Mouse (Mus musculus): ENCODE results near the gene Ubxn7. TPM values are rescaled to one million over a fixed set of nuclear protein-coding genes. Genes with fewer than 3 reads are reported as not detected.
A peak's percentile ranks its signal among the peaks of the same experiment; 100 is the strongest.

The Ubxn7 gene
- total RNA-seq, 2 experiments from 2014 or later, result 22.9 to 24.0 TPM

DNA sequence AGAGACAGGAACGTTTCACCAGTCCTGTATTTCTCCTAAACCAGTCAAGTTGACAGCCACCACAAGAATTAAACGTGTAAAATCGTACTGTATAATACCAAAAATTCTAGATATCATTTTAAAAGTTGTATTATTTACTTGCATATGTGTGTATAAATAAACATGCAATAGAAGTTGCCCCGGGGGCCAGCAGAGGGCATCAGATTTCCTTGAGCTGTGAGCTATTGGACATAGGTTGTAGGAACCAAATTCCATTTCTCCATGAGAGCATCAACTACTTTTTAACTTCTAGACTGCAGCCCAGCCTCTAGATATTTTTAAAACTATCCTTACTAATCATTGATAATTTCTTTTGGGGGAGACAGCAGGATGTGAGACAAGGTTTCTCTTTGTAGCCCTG, 39.3 kb downstream of the Ubxn7 start:
- DNase-seq (ENCODE audit: low spot score), result no peak
- intact Hi-C loops (cut with DNase I), result loop anchor here (5.0 kb wide), 1 partner anchor 86 kb away; no protein-coding TSS in a partner anchor

- DNase-seq (ENCODE audit: low spot score), result no peak
- intact Hi-C loops (cut with DNase I), result no loop called here
Measured at GRCm38 (mm10) chr16:32379575-32379974, 47.5 kb downstream of the Ubxn7 start.

GRCm38 (mm10) chr16:32382901-32383300, 50.8 kb downstream of the Ubxn7 start:
- no peak for DNase-seq (ENCODE audit: low spot score)
- intact Hi-C loops (cut with DNase I), result no loop called here

DNA sequence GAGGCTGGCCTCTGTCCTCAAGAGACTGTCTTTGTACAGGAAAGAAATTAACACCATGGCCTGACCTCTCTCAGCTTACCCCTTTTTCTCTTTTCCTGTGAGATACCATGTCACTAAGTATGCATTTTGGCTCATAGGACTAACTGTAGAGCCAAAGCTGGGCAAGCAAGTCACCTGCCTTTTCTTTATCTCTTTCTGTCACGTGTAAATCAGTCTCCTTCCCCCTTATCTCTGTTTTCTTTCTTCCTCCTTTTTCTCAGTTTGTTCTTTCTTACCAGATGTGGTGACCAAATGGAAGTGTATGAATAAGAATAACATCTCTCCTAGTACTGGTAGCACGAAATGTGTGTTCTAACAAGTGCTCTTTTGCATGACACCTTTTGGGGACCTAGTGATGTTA, 52.8 kb downstream of the Ubxn7 start:
- intact Hi-C loops (cut with DNase I), result no loop called here
- DNase-seq (ENCODE audit: low spot score), result no peak

DNA sequence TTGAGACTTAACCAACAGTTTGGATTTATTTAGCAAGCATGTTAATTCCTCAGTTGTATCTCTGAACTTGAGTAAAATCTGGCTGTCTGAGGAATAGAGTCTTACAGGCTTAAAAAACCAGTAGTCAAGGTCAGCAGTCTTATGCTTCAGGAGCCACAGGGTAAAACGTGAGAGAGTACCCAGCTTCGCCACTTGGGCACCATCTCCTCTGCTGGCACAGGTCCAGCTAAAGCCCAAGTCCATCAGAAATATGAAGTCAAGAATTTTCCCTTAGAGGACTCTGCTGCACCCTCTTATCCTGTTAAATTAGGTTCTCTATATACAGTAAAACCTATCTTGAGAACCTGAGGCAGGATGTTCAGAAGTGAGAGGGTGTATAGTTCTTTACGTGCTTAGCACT, 54.8 kb downstream of the Ubxn7 start:
- intact Hi-C loops (cut with DNase I), result no loop called here
- DNase-seq (ENCODE audit: low spot score), result no peak

DNA sequence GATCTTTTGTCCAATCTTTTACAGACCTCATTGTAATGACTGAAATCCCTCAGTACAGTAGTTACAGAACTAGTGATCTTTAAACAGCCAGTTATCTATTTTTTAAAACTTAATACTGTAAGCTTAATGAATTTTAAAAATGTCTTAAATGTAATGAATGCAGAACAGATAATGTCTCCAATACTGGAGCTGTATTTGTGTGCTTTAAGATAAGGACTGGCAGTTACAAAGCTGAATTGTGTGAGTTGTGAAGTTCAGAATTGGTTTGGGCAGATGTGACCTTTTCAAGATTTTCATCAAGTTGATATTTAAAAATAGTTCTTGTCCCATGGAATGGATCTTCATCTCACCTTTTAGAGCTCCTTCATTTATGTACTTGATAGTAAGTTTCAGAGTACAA, 57.0 kb downstream of the Ubxn7 start:
- intact Hi-C loops (cut with DNase I), result no loop called here
- no peak for DNase-seq (ENCODE audit: low spot score)

GRCm38 (mm10) chr16:32389841-32390240, 57.8 kb downstream of the Ubxn7 start:
- intact Hi-C loops (cut with DNase I), result no loop called here
- no peak for DNase-seq (ENCODE audit: low spot score)

GRCm38 (mm10) chr16:32390882-32391281, 58.8 kb downstream of the Ubxn7 start:
- intact Hi-C loops (cut with DNase I), result no loop called here
- no peak for DNase-seq (ENCODE audit: low spot score)

- intact Hi-C loops (cut with DNase I), result no loop called here
- DNase-seq (ENCODE audit: low spot score), result no peak
Measured at GRCm38 (mm10) chr16:32395679-32396540, 63.9 kb downstream of the Ubxn7 start.

GRCm38 (mm10) chr16:32396541-32396835, 64.4 kb downstream of the Ubxn7 start:
- intact Hi-C loops (cut with DNase I), result no loop called here
- no peak for DNase-seq (ENCODE audit: low spot score)

DNA sequence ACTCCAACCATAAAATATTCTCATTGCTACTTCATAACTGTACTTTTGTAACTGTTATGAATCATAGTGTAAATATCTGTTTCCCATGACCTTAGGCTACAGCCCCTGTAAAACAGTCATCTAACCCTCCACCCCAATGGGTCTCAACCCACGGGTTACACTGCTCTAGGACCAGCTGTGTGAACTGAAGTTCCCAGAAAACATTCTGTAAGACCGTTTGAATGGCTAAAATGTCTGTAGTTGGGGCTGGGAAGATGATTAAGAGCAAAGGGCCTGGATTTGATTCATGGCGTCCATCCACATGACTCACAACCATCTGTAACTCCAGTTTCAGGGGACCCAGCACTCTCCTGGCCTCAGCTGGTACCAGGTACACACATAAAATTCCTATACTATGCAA, 66.1 kb downstream of the Ubxn7 start:
- intact Hi-C loops (cut with DNase I), result no loop called here
- DNase-seq (ENCODE audit: low spot score), result no peak

GRCm38 (mm10) chr16:32400267-32400666, 68.2 kb downstream of the Ubxn7 start, which contains the start of gene Tm4sf19:
Gene Tm4sf19 (plus strand): TSS chr16:32400506.
- intact Hi-C loops (cut with DNase I), result no loop called here
- DNase-seq (ENCODE audit: low spot score), result no peak

DNA sequence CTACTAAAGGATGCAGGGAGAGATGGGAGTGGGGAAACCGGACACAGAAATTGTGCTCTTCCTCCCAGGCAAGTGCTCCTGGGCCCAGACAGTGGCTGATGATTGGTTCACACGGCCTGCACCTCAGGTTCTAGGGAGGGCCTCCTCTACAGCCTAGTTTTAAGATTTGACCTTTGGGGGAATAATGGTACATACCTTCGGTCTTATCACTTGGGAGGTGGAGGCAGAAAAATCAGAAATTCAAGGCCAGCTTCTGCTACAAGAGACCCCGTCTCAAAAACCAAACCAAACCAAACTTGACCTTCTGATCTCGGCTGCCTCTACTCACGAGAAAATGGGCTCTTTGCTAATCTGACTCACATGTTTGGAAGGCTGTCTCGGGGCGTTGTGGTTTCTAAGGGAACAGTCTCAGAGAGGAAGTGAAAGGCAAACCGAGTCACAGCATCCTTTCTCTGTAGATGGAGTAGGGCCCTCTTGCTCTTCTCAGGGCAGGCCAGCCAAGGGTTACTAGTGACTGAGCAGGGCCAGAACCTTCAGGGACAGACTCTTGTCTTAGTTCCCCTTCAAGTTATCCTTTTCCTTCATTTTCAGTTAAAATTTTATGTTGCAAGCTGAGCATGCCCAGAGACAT, 69.4 kb downstream of the Ubxn7 start:
- intact Hi-C loops (cut with DNase I), result no loop called here
- DNase-seq (ENCODE audit: low spot score), result no peak

- DNase-seq (ENCODE audit: low spot score), result no peak
- intact Hi-C loops (cut with DNase I), result no loop called here
Measured at GRCm38 (mm10) chr16:32402818-32403217, 70.8 kb downstream of the Ubxn7 start.

- no peak for DNase-seq (ENCODE audit: low spot score)
- intact Hi-C loops (cut with DNase I), result no loop called here
Measured at GRCm38 (mm10) chr16:32405716-32406115, 73.7 kb downstream of the Ubxn7 start.

DNA sequence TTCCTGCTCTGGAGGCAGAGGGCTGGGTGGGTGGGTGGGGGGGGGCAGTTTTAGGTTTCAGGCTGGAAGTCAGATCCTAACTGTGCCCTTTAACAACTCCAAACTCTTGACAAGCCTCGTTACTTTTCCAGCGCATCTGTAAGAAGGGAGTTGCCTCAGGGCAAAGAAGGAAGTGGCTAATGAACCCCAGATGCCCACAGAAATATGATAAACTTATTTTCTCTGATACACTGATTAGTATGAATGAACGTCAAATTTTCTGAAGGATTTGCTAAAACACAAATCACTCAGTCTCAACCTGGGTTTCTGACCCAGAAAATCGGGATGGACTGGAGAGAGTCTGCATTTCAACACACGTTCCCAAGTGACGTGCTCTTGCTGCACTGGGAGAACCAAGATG, 74.6 kb downstream of the Ubxn7 start:
- no peak for DNase-seq (ENCODE audit: low spot score)
- intact Hi-C loops (cut with DNase I), result no loop called here

DNA sequence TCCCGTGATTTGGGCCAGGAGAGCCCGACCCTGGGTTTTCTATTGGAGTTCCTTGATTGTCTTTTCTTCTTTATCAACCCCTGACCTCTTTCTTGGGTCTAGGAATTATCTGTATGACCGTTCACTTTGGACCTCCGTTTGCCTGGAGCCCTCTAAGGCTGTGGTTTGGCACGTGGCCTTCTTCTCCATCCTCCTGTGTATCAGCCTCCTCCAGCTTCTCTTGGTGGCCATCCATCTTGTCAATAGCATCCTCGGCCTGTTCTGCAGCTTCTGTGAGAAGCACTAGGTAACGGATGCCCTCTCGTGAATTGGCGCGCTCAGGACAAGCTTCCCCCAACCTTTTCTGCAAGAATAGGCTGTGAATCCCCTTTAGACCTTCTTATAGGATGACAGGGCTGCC, 75.7 kb downstream of the Ubxn7 start:
- intact Hi-C loops (cut with DNase I), result no loop called here

GRCm38 (mm10) chr16:32417457-32417856, 85.4 kb downstream of the Ubxn7 start:
- DNase-seq (ENCODE audit: low spot score), result no peak
- intact Hi-C loops (cut with DNase I), result no loop called here

More for the DNA sequence above, 75.7 kb downstream of the Ubxn7 start:
- DNase-seq (ENCODE audit: low spot score), result no peak

DNA sequence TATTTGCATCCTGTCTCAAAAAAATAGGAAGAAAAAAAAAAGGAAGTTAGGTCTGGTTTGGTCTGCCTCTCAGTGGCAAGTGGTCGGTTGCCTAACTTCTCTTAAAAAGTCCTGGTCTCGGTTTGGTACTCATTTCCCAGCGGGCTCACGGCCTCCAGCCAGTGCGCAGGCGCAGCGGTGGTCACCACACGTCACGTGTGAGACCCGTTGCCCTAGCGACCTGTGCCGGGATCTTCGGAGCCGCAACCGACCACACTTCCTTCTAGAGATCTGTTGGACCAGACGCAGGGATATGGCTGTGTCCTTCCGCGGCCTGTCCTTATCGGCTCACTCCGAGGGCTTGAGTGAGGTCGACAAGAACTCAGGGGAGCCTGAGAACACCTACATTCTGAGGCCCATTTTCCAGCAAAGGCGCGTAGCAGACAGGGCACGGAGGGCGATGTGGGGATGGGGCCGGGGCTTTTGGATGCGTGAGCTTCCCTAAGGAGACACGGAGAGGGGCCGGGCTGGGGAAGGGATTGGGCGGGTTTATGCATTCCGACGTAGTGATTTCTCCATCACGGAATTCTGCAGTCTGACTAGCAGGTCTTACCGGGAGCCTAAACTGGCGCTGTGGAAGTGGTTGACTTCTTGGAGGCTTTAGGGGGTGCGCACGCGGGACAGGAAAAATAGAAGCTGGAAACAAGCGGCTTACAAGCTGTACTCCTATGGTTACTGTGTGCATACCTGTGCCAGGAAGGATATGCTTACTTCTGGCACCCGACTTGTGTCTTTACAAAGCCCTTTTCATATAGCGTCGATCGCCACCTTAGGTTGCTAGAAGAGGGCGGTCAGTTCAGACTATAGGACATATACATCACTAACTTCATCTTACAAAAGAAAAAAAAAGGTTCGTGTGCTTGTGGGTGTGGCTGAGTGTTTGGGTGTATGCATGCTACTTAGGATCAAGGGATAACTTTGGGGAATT, 87.7 kb downstream of the Ubxn7 start, which contains the start of gene Tctex1d2:
Gene Tctex1d2 (plus strand): TSS at position 186 of the 967 bp plus-strand sequence.
- DNase-seq (ENCODE audit: low spot score), result peak; percentile 95
- intact Hi-C loops (cut with DNase I), result no loop called here

- DNase-seq (ENCODE audit: low spot score), result no peak
- intact Hi-C loops (cut with DNase I), result no loop called here
Measured at GRCm38 (mm10) chr16:32427506-32427905, 95.4 kb downstream of the Ubxn7 start.

Data from heart, postnatal 25 days (tissue).